Mouse (Mus musculus) thymus, postnatal 4 days (tissue): ENCODE data around the gene Cdhr3.
"Not testable (repeated sequence)": the region's sequence is repeated elsewhere in the genome, so short reads cannot be mapped to it uniquely, and the experiment has no call there.

Experiments
- DNase-seq: peaks from one replicate; pipeline ENCODE4 v3.0.0; 2021

Cdhr3 gene

DNA sequence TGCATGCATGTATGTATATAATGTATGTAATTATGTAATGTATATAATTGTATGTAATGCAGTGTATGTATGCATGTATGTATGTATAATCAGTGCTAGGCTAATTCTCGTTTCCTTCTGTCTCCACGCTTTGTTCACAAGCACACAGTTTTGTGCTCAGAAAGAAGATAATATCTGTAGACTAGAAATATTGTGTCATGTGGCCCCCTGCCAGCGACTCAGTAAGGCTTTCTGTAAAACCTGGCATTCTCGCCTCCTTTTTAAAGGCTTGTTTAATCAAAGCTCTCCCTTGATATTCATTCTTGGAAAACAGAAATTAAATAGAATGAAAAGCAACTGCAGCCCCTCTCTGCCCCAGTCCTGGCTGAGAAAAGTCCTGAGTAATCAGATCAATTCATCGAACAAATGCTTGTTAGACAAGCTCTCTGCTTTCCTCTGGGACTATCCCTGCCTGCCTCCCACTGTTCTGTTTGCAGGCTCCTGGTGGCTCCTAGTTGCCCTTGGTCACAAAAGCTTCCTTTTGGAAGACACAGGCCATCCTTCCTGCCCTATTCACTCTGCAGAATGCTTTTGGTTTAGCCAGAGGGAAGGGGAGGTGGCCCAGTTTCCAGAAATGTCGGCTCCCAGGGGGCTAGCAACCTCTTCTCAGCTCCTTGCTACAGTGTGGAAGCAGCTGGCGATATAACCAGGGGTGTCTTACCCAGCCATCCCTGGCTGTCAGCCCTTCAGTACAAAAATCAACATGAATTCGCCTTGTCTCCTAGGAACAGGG lies 20.6 kb downstream of the Cdhr3 start:
- no peak for DNase-seq

DNA sequence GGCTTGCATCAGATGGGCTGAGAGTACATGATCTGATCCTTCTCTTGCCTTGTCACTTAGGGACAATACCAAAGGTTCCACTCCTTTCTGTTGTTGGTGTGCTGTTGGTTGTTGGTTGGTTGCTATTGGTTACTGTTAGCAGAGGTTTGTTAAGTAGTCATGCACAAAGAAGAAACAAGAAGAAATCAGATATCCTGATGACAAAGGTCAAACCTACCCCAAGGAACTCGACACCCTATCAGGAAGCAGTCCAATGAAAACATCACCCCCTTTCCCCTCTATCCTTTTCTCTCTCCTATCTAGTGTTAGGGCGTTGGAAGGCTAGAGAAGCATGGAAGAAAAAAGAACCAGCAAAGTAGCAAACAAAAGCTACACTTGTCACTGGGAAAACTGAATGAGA lies 23.7 kb downstream of the Cdhr3 start:
- no peak for DNase-seq

DNA sequence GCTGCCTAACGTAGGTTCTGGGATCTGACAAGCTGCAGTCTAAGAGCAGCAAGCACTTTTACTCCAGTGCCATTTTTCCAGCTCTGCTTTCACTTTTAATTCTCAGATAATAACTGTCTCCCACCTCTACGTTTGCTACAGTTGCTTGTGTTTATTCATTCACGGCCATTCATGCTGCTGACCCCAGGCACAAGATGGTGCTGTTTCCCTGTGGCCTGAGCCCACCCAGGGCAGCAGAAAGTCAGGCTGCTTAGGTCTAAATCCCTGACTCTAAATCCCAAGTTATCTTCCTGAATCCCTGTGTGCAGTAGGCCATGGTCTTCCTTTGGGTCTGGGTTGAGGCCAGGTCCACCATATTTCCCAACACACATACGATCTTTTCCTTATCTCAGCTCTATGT lies 26.3 kb downstream of the Cdhr3 start:
- no peak for DNase-seq

DNA sequence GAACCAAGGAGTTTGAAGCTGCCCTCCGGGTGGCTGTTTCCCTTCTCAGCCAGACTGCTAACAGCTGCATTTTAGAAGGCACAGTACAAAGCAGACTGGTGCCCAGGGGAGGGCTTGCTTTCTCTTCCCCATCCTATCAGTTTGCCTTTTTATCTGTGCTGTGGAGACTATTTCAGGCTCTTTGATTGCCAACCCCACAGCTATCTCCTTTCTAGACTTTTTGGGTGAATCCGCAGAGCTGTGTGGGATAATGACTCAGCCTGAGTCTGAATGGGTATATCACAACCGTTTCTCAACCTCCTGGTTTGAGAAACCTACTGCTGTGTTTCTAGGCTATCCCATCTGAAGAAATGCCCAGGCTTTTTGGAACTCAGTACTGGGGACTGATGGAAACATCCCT lies 27.5 kb downstream of the Cdhr3 start:
- no peak for DNase-seq

DNA sequence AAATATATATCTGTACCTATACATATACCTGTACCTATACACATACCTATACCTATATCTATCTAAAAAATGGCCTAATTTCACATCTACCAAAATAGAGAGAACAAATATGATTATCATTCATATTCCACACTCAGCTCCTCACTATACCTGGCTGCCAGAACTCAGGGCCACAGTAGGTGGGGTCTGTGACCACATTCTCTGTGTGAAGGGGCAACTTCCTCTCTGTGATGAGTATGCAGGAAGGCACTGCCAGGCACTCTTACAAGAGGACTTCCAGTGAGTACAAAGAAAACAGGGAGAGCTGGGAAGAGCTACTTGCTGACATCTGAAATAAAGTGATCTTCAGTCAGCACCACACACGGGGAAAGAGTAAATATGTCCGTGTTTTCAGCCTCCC lies 28.4 kb downstream of the Cdhr3 start:
- no peak for DNase-seq

DNA sequence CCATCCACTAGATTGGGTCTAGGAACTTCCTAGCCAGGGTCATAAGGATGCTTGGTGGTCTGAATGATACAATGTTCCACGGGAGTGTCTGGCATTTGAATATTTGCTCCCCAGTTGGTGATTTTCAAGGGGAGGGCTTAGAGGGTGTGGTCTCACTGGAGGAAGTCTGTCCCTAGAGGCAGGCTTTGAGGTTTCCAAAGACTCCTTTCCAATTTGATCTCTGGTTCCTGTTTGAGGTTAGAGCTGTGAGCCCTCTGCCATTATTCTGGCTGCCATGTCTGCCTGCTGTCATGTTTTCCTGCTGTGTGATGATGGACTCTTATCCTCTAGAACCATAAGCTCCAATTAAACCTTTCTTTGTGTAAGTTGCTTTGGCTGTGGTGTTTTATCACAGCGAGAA lies 29.4 kb downstream of the Cdhr3 start:
- no peak for DNase-seq

DNA sequence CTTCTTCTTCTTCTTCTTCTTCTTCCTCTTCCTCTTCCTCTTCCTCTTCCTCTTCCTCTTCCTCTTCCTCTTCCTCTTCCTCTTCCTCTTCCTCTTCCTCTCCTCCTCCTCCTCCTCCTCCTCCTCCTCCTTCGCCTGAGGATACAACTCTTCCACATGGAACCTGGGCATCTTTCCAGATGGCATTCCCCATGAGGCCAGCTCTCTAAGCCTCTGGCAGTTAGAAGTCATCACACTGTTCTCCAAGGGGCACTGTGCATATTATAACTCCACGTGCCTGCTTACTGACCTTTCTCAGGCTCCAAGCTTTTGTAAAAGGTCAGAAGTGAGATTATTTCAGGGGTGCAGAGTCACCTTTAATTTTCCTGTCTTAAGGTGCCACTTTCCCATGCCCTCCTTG lies 30.3 kb downstream of the Cdhr3 start:
- DNase-seq: not testable (repeated sequence)

DNA sequence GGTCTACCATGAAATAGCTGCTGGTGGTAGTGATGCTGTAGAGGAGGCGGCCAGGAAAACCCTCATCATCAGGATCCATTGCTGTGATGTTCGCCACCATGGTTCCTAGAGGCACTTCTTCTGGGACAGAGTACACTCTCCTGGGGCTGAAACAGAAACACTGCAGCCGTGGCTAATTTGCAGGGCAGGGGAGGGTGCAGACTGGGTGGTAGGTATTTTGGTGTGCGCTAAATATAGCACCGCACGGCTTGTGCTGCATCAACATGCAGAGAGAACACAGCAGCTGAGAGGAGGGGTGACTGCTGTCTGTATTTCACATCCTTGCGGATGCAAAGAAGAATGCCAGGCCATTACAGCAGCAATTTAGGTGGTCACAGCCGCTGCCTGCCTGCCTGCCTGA lies 31.0 kb downstream of the Cdhr3 start:
- DNase-seq: no peak

DNA sequence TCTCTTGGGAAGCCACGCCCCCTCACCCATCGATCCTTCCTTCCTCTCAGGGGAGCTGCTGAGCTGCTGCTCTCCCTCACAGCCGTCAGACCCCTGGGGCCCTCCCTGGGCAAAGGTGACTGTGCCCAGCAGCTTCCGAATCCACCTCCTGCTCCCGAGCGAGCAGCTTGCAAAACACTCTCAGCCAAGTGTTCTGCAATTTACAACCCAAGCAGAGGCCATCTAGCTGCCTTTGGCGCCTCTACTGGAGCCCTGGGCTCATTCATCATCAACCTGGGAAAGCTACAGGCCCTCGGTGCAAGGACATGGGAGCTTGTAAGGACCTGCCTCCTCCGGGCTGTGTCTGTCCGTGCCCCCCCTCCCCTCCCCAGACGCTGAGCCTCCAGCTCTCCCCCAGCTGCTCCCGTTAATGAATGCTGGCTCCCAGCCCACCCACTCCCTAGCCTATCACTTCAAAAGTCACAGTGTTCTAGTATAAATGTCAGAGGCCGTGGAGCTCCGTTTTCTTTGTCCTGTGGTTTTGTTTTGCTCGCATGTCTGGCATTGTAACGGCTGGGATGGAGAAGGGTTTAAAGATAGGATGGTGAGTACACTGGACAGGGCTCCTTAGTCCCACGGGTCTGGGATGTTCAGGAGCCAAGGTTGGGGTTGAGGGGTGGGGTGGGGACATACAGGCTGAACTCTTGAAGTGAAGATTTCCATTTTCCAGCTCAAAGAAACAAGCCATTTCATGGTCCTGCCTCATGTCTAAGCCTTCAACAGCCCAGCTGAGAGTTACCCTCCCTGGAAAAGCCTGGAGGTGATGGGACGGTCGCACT lies 35.2 kb downstream of the Cdhr3 start:
- DNase-seq: peak; percentile 16

DNA sequence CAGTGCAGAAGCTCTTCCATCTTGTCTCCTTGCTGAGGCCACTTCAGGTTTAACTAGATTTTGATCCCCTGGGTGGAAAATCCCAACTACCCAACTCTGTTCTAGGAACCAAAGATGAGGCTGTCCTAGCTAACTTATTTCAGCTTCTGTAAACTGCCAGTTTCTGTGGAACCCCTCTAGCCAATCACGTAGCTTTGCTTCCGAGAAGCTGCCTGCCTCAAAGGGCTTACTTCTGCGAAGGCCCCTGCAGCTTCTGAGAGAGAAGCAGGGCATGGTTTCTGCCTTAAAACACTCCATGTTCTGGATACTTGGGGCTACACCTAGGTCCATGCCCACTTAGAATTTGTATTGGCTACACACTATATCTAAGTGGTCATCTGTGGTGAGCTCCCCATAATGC lies 36.1 kb downstream of the Cdhr3 start:
- DNase-seq: no peak

DNA sequence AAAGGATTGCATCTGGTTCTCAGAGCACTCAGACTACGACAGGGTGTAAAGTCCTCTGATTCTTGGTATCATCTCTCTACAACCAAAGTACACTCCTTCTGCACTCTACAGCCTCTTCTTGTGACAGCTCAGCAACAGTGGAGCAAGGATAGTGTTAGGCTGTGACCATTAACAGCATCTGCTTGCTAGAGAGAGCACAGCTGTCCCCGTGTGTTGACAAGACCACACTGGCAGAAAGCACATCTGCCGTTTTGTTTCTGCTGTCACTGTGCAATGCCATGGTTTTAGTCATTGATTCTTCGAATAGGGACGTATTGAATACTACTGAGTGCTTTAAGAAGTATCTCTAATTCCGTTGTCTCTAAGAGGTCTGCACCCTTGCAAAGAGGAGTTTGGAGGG lies 36.6 kb downstream of the Cdhr3 start:
- no peak for DNase-seq

DNA sequence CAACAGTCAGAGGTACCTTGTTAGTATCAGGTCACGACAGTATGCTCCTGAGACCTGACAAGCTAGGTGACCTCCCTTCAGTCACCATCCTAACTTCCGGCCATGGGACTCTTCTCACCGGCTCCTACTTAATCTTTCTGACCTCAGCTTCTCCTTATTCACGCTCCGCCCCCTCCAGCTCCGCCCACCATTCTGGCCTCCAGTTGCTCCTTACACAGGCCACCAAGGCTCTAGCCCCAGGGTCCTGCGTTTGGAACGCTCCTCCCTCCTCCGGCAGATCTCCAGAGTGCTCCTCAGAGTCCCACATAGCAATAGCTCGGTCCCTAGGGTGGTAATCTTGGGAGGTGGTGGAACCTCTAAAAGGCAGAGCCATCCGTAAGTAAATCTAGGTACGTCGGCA lies 38.9 kb downstream of the Cdhr3 start:
- DNase-seq: no peak

DNA sequence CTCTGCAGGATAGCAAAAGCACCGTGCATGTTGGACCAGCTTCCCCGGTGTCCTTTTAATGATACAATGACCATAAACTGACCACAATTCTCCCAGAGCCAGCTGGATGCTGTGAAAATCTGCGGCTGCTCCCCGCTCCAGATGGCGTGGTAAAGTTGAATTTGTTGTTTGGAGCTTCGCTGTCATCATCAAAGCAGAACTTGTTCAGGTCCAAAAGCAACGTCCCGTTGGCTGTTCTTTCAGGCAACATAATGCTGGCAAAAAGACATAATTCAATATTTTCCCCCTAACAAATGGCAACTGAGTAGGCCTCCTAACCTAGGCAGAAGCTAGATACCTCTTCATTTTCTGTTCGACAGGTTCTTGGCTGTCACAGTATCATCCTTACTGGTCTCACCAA lies 39.4 kb downstream of the Cdhr3 start:
- DNase-seq: no peak

DNA sequence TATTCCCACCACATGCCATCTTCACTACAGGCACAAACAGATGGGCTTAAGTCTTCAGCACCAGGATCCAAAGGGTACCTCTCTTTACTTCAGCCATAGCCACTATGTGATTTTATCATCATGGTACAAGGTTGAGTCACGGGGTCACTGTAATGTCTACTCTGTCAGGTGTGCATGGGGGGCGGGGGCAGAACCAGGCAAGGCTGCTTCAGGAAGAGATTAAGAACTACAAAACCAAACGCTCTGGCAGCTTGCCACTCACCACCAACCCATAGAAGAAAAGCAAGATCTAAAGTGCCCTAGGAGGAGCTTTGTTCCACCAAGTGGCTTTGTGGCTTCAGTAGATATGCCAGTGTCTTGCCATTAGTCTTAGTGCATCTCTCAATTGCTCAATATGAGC lies 44.3 kb downstream of the Cdhr3 start:
- DNase-seq: peak; percentile 35

DNA sequence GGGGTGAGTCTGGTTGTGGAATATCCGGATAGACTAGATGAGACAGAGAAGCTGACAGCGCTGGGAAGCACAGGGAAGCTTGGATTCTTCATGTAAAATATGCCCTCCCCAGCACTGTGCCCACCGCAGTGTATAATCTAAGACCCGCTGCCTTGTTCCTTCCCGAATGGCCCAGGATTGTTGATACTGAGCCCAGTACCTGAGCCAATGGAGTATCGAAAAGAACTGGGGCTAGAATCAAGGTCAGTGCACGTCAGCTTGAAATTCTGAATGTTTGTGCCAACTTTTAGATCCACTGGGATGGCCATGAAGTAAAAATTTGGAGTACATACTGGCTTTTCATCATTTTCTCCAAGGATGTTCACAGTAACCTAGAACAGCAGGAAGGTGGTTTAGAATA lies 46.2 kb downstream of the Cdhr3 start:
- no peak for DNase-seq

DNA sequence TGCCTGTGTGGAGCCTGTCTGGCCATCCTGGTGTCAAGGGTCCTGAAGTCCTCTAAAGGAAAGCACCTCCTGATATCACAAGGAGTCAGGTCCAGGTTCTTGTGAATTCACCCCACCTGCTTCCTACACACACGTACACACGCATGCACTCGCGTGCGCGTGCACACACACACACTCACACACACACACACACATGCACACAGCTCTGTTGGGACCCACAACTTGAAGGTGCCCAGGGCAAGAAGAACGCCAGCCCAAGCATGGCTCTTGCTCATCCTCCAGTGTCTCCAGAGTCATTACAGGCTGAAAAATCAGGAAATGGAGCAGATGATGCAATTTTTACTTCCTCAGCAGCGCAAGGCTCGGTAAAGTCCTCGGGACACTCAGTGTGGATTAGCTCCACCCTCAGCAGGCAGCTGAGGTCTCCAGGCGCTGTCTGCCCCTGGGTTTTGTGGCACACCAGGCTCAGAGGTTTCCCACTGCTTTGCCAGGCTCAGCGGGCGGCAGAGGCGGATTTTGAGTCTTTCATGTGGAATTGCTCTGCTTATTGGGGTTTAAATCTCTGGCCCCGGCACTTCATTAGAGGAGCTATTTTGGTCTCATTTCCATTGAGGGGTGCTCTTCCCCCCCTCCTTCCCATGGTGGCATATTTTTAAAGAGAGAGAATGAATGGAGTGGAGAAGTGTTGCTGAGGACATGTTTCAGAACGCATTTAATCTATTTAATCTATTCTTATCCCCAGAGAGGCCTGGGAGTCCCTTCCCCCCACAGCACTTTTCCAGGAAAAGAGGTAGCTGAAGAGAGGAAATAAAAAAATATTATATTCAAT lies 46.9 kb downstream of the Cdhr3 start:
- no peak for DNase-seq

DNA sequence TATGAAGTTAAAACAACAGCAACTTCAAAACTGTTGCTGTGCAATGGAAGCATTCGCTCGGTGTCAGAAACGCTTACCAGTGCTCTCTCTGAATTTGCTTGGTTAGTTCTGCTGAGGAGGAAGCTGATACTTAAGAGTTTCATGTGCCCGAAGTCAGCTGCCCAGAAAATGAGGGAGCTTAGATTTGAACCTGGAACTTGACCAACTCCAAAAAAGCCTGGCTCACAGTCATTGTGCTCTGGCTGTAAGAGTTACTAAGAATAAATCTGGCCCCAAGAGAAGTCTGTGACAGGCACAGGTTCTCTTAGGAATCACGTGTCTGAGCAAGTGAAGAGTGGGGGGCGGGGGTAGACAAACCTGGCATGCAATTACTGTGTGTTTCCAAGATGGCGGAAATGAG lies 51.2 kb downstream of the Cdhr3 start:
- no peak for DNase-seq

DNA sequence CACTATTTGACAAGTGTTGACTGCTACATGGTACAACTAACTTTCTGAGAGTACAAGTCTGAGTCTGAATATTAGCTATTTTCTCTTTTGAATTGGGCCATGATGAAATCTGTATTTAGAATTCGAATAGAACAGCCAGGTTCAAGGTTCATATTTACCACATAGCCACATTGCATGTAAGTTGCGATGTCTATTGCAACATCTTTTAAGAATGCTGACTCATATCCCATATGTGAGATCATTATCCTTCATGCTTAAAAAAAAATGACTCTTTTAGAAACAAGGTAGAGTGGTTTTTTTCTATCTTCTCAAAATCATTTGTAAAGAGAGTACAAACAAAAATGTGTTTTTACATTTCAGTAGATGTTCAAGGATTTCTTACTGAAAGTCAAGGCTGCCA lies 51.9 kb downstream of the Cdhr3 start:
- no peak for DNase-seq

DNA sequence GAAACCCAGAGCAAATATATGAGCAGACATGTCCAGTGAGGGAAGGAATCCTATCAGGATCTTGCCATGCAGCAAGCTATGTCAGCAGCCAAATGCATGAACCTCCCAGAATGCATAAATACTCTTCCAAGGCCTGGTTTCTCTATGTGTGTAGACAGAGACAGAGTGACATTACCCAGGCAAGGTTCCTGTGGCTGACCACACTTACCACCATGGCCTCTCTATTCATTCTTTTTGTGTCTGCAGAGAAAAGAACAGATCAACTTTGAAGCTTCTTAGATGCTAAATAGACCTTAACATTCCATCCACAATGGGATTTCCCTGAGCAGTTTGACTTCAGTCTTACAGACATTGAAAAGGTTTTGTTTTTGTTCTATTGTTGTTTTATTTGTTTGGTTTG lies 54.0 kb downstream of the Cdhr3 start:
- no peak for DNase-seq

DNA sequence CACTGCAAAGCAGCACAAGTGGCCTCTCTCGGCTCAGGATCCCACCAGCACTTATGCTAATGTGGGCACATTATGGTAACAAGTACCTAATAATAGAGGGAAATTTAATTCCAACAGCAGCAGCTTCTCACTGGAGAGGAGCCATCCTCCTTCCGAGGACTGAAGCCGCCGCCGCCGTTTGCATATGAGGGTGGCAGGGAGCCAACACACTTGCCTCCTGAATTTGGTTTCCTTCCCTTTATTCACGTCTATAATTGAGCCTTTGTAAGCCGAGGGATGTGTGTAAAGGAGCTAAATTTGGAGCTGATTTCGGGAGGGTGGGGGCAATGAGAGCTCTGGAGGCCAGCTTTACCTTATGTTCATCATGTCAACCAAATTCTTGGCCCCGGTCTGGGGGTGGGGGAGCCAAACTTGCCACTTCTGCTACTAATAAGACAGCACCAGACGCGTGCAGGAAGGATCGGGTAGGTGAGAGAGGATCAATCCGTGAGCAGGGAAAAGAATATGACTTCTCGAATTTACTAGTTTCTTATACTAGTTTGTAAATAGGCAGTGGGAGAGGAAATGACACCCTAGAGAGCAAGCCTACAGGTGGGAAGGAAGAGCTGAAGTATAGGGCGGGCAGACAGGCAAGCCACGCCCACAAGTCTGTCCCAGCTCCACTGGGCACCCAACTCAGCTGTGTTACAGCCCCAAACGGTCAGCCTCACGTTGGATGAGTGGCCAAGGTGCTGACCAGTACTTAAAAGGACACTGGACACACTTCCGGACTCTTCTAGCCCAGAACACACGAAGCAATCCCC lies 56.8 kb downstream of the Cdhr3 start:
- no peak for DNase-seq

DNA sequence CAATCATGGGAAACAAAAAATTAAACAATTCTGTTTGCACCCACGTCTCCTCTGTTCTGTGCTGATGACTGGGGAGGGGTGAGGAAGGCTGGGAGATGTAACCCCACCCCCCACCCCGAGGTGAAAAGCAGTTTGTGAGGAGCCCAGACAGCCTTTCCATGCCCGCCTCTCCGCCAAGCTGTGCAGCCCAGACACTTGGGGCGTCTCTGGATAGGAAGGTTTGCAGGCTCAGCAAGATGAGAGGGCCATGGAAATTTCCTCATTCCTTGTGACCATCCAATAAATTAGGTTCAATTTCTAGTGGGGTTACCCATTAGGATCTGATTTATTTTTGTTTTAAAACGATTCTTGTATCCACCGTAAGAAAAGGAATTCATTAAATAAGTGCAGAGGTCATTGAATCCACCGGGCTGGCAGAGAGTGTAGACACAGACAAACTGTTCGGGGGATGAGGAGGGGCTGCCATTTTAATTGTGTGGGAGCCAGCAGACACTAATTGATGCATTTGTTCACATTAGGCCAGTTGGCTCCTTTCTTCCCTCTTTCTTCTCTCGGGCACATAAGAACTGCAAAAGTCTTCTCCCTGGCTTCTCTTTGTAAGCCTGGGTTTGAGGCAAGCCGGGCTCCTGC lies 57.5 kb downstream of the Cdhr3 start:
- no peak for DNase-seq

DNA sequence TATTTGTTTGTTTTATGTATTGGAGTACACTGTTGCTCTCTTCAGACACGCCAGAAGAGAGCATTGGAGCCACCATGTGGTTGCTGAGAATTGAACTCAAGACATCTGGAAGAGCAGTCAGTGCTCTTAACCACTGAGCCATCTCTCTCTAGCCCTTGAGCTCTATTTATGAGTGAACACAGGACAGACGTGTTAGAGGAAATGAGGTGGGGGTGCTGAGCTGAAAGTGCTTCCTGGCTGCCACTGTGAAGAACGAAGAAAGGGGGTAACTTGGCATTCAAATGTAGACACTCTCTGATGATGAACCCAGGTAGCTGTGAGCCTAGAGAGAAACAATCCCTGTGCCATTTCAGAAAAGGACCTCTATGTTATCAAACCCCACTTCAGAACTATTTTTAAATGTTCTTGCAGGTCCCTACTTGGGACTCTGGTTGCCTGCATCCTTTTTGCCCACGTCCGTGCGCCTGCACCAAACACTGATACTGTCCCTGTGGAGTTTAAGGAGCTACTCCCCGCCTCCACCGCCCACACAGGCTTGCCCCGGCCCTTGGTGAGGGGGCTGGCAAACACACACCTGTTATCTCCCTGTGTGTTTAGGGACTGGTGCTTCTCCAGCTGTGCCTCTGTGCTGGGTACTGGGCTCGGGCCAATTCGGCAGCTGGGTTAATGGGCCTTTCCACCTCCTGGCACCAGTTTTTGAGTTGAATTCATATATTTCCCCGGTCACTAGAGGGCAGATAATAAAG lies 58.2 kb downstream of the Cdhr3 start:
- DNase-seq: no peak
